Mouse (Mus musculus) bone marrow macrophage, adult 2 months (primary cell): ENCODE data around the gene Lmtk2.

ENCODE experiments used
- CTCF ChIP-seq: IDR thresholded peaks from 2 replicates; pipeline ENCODE4 v1.5.1; 2012; ENCODE audit warnings: low read depth, mild to moderate bottlenecking, low read length, moderate library complexity
- POLR2A ChIP-seq: IDR thresholded peaks from 2 replicates; pipeline ENCODE4 v1.6.1; 2012; ENCODE audit warnings: mild to moderate bottlenecking, low read depth, low read length, borderline replicate concordance

DNA sequence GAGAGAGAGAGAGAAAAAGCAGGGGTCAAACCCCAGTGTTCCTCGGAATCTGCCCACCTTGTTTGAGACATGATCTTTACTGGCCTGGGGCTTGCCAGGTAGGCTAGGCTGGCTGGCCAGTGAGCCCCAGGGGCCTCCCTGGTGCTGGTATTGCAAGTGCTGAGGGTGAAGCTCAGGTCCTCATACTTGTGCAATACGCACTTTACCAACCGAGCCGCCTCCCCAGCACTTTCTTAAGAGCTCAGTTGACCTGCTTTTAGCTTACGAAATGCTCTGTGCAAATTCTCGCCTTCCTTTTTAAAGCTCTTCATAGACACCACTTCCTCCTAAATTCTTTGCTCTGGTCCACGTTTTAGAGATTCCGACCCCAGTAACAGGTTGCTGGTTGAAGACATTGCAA is 9.0 kb downstream of the Lmtk2 start:
- no peak for TF ChIP-seq CTCF
- no peak for TF ChIP-seq POLR2A
